Mouse (Mus musculus) intestine, embryonic 14.5 days (tissue): ENCODE results near the gene Slc38a6. TPM values are rescaled to one million over a fixed set of nuclear protein-coding genes. Genes with fewer than 3 reads are reported as not detected.
A peak's percentile ranks its signal among the peaks of the same experiment; 100 is the strongest.

Experiments
- ATAC-seq: fragments of 200-750 bp; cut with Nextera tagmentation; replicated peaks from 2 replicates; pipeline ENCODE4 v1.8.0; 2017; ENCODE audit warnings: low read depth, moderate number of reproducible peaks, moderate TSS enrichment, moderate library complexity; ENCODE audit not compliant: low FRiP score, low TSS enrichment
- DNase-seq: peaks from one replicate; pipeline ENCODE4 v3.0.0-alpha.2; 2018; ENCODE audit warnings: low spot score
- H3K27ac ChIP-seq: fragments of 300-500 bp; sonication (generic); 2 replicates; pipeline ENCODE4 v1.5.1; 2014; ENCODE audit warnings: low read depth, mild to moderate bottlenecking, control low read depth
- H3K27me3 ChIP-seq: fragments of 300-500 bp; sonication (generic); replicated peaks from 2 replicates; pipeline ENCODE4 v1.6.1; 2014; ENCODE audit warnings: low read length, control low read depth; ENCODE audit not compliant: control insufficient read depth, insufficient read depth
- H3K36me3 ChIP-seq: fragments of 300-500 bp; sonication (generic); 2 replicates; pipeline ENCODE4 v1.6.1; 2014; ENCODE audit warnings: low read length, control low read depth; ENCODE audit not compliant: control insufficient read depth, insufficient read depth
- H3K4me1 ChIP-seq: fragments of 300-500 bp; sonication (generic); replicated peaks from 2 replicates; pipeline ENCODE4 v1.6.1; 2014; ENCODE audit warnings: low read length, control low read depth, mixed read lengths; ENCODE audit not compliant: control insufficient read depth, insufficient read depth
- H3K4me2 ChIP-seq: fragments of 300-500 bp; sonication (generic); 2 replicates; pipeline ENCODE4 v1.6.1; 2014; ENCODE audit warnings: low read length
- H3K4me3 ChIP-seq: fragments of 300-500 bp; sonication (generic); 2 replicates; pipeline ENCODE4 v1.5.1; 2014; ENCODE audit warnings: low read depth, low read length, control low read depth, mixed read lengths
- H3K9ac ChIP-seq: fragments of 300-500 bp; sonication (generic); 2 replicates; pipeline ENCODE4 v1.6.1; 2014; ENCODE audit warnings: mild to moderate bottlenecking, low read length
- H3K9me3 ChIP-seq: fragments of 300-500 bp; sonication (generic); 2 replicates; pipeline ENCODE4 v1.6.1; 2016; ENCODE audit warnings: low read length, control low read depth; ENCODE audit not compliant: control insufficient read depth
- WGBS: fragments of 180-500 bp; shearing (Covaris S2); extraction: QIAGEN DNeasy Blood & Tissue Kit; methylation state at CpG from one replicate; pipeline ENCODE4 v1.1.7; 2014; 5-methylcytosine and 5-hydroxymethylcytosine counted together
- polyA plus RNA-seq: library from polyadenylated mRNA; unstranded; fragments of >200 nt; fragmentation: Nextera tagmentation; extraction: Ambion mirVana; gene quantifications from 2 replicates; pipeline ENCODE4 v1.2.1, GENCODE M21; 2014

Slc38a6 gene
- 9.6 and 10.6 TPM in 2 replicates for polyA plus RNA-seq

GRCm38 (mm10) chr12:73286287-73287092 is at the start of gene Slc38a6, which contains the start of gene Trmt5:
Gene Slc38a6, plus strand, starts transcription at chr12:73286779.
Gene Trmt5, minus strand, starts transcription at chr12:73286710.
- DNase-seq: peak; percentile 97
- peak within 1 kb of the TSS; percentile 64 for H3K9ac ChIP-seq
- peaks cover 6% of the 10 kb centered on the region; the same call in 1 of the 2 replicates for H3K4me1 ChIP-seq
- peak within 1 kb of the TSS; percentile 78 for H3K4me2 ChIP-seq
- peak within 1 kb of the TSS; percentile 65 for H3K27ac ChIP-seq
- peaks cover 15% of the 10 kb centered on the region for H3K36me3 ChIP-seq
- peak; percentile 98 for ATAC-seq
- peak within 1 kb of the TSS; percentile 85 for H3K4me3 ChIP-seq
- no peaks in the 10 kb centered on the region for H3K9me3 ChIP-seq
- 1% methylated on average over 53 of the region's 53 CpGs for WGBS
- no peaks in the 10 kb centered on the region for H3K27me3 ChIP-seq

- no peak; the same call in 1 of the 2 replicates for ATAC-seq
- DNase-seq: peak; percentile 53
- Histone ChIP-seq H3K4me3 (no peak overlapping the region), H3K27ac (no peak overlapping the region), H3K9me3 (no peaks in the 10 kb centered on the region), H3K27me3 (no peaks in the 10 kb centered on the region), H3K36me3 (no peaks in the 10 kb centered on the region), H3K4me2 (no peak overlapping the region), H3K9ac (no peak overlapping the region), H3K4me1 (0 out of 2 replicates have a peak, but pooled peaks cover 4% of the 10 kb centered on the region)
- 50% methylated on average over 10 of the region's 10 CpGs for WGBS
These were observed 44.6 kb upstream of the Slc38a6 start for GRCm38 (mm10) chr12:73241960-73242359.

- Histone ChIP-seq H3K4me3 (no peak overlapping the region), H3K4me1 (0 out of 2 replicates have a peak, but pooled peaks cover 4% of the 10 kb centered on the region), H3K9me3 (no peaks in the 10 kb centered on the region), H3K27me3 (no peaks in the 10 kb centered on the region), H3K9ac (no peak overlapping the region), H3K27ac (no peak overlapping the region), H3K36me3 (no peaks in the 10 kb centered on the region), H3K4me2 (no peak overlapping the region)
- no peak for ATAC-seq
- no peak for DNase-seq
- WGBS: 60% methylated on average over 5 of the region's 5 CpGs
These were observed 40.9 kb upstream of the Slc38a6 start for GRCm38 (mm10) chr12:73245687-73246086.

- Histone ChIP-seq H3K27me3 (no peaks in the 10 kb centered on the region), H3K36me3 (no peaks in the 10 kb centered on the region), H3K4me3 (no peak overlapping the region), H3K9ac (no peak overlapping the region), H3K9me3 (no peaks in the 10 kb centered on the region), H3K4me1 (no peaks in the 10 kb centered on the region), H3K27ac (no peak overlapping the region), H3K4me2 (no peak overlapping the region)
- ATAC-seq (no peak), DNase-seq (no peak)
- 66% methylated on average over 2 of the region's 2 CpGs for WGBS
These were observed 31.6 kb upstream of the Slc38a6 start for GRCm38 (mm10) chr12:73255006-73255405.

DNA sequence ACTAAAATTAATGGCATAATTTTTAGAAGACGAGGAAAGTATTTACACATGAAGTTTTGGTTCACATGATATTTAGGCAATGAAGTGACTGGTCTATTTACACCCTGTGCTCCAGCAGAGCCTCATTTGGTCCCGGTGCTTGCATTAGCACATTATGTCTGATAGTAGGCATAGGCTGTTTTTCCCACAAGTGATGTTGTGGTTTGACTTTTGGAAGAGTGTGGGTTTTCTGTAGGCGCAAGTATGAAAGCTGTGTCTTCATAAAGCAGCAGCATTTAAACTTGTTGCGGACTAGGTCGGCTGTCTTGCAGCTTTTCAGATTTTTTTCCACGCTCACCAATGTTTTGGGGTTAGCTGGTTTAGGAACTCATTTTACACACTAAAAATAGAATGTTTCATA is 27.3 kb upstream of the Slc38a6 start:
- H3K4me3 ChIP-seq: no peak overlapping the region
- no peak overlapping the region for H3K9ac ChIP-seq
- H3K4me2 ChIP-seq: no peak overlapping the region
- H3K27ac ChIP-seq: no peak overlapping the region
- ATAC-seq (no peak), DNase-seq (no peak)
- H3K27me3 ChIP-seq: no peaks in the 10 kb centered on the region
- 95% methylated on average over 6 of the region's 6 CpGs for WGBS
- H3K36me3 ChIP-seq: no peaks in the 10 kb centered on the region
- no peaks in the 10 kb centered on the region for H3K9me3 ChIP-seq
- no peaks in the 10 kb centered on the region for H3K4me1 ChIP-seq

DNA sequence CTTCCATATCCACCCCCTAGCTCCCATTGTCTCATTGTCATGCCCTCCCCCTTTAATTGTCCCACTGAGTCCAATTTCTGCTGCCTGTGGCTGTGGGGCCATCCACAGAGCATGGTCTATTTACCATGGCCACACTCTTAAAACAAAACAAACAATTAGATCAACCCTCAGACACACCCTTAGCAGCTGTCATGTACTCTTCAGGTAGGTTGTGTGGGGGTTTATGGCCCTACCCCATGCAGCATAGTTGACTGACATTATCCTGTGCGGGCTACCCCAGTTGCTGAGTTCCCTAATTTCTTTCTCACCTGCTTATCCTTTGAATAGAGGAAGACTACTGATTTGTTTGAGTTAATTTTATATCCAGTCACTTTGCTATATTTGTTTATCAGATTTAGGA is 26.2 kb upstream of the Slc38a6 start:
- Histone ChIP-seq H3K4me3 (no peak overlapping the region), H3K27ac (no peak overlapping the region), H3K4me2 (no peak overlapping the region), H3K9me3 (no peaks in the 10 kb centered on the region), H3K36me3 (no peaks in the 10 kb centered on the region), H3K27me3 (no peaks in the 10 kb centered on the region), H3K4me1 (no peaks in the 10 kb centered on the region), H3K9ac (no peak overlapping the region)
- no peak for DNase-seq
- ATAC-seq: no peak
- 89% methylated on average over 1 of the region's 1 CpGs for WGBS

GRCm38 (mm10) chr12:73265381-73265978 is 21.1 kb upstream of the Slc38a6 start:
- Histone ChIP-seq H3K9me3 (no peaks in the 10 kb centered on the region), H3K4me1 (no peaks in the 10 kb centered on the region), H3K9ac (no peak overlapping the region), H3K27me3 (no peaks in the 10 kb centered on the region), H3K4me3 (no peak overlapping the region), H3K36me3 (no peaks in the 10 kb centered on the region), H3K27ac (no peak overlapping the region), H3K4me2 (no peak overlapping the region)
- DNase-seq (no peak), ATAC-seq (no peak)
- 71% methylated on average over 3 of the region's 3 CpGs for WGBS

DNA sequence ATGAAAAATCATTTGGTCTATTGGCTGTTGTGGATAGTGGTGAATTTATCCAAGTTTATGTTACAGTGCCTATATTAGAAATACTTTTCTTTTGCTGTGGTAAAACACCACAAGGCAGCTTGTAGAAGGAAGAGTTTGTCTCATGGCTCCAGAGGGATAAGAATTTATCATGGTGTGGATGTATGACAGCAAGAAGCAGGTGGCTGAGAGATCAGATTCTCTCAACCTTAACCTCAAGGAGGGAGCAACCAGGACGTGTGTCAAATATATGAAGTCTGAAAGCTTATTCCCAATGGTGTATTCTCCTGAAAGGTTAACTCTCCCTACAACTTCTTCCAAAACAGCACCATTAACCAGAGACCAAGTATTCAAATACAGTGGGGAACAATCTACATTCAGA is 20.0 kb upstream of the Slc38a6 start:
- ATAC-seq: no peak
- DNase-seq: no peak
- no peaks in the 10 kb centered on the region for H3K9me3 ChIP-seq

More for the DNA sequence above, 20.0 kb upstream of the Slc38a6 start:
- H3K4me3 ChIP-seq: no peak overlapping the region
- H3K27me3 ChIP-seq: no peaks in the 10 kb centered on the region
- WGBS: 71% methylated on average over 1 of the region's 1 CpGs
- no peaks in the 10 kb centered on the region for H3K36me3 ChIP-seq
- no peak overlapping the region for H3K27ac ChIP-seq
- H3K4me1 ChIP-seq: no peaks in the 10 kb centered on the region
- H3K9ac ChIP-seq: no peak overlapping the region
- H3K4me2 ChIP-seq: no peak overlapping the region
